Mouse (Mus musculus) spleen, adult 18-20 months (tissue): ENCODE results near the gene Usp2.
"Not testable (repeated sequence)": the region's sequence is repeated elsewhere in the genome, so short reads cannot be mapped to it uniquely, and the experiment has no call there.

Source experiments
- DNase-seq, 2 experiments: peaks; one replicate each; pipeline ENCODE4 v3.0.0; 2022; ENCODE audit warnings: mixed read lengths in 2 of 2

Gene Usp2

GRCm38 (mm10) chr9:44093612-44094503, 27.0 kb downstream of the Usp2 start:
- DNase-seq = peak; percentile 61 to 73

GRCm38 (mm10) chr9:44094737-44095136, 27.9 kb downstream of the Usp2 start:
- no peak for DNase-seq

- DNase-seq = no peak
Measured at GRCm38 (mm10) chr9:44095781-44096180, 29.0 kb downstream of the Usp2 start.

- DNase-seq = no peak
Measured at GRCm38 (mm10) chr9:44096536-44096935, 29.7 kb downstream of the Usp2 start.

- no peak for DNase-seq
Measured at GRCm38 (mm10) chr9:44101490-44101889, 34.7 kb downstream of the Usp2 start, which contains the start of gene Mfrp. Gene Mfrp, plus strand, starts transcription at chr9:44101729.

GRCm38 (mm10) chr9:44104881-44105280, 38.1 kb downstream of the Usp2 start:
- DNase-seq = no peak

GRCm38 (mm10) chr9:44105781-44106180, 39.0 kb downstream of the Usp2 start:
- DNase-seq = no peak

GRCm38 (mm10) chr9:44106182-44106581, 39.4 kb downstream of the Usp2 start:
- DNase-seq = no peak

GRCm38 (mm10) chr9:44106596-44106995, 39.8 kb downstream of the Usp2 start:
- DNase-seq = no peak

- DNase-seq = peak in 1 of 2 experiments; percentile 23
Measured at GRCm38 (mm10) chr9:44107110-44107509, 40.3 kb downstream of the Usp2 start, which contains the start of gene C1qtnf5. Gene C1qtnf5, plus strand, starts transcription at chr9:44107245.

- DNase-seq = no peak
Measured at GRCm38 (mm10) chr9:44107557-44108179, 40.8 kb downstream of the Usp2 start.

GRCm38 (mm10) chr9:44108269-44109055, 41.6 kb downstream of the Usp2 start:
- no peak for DNase-seq

- DNase-seq = peak in 1 of 2 experiments; percentile 72
Measured at GRCm38 (mm10) chr9:44109360-44110095, 42.7 kb downstream of the Usp2 start.

- not testable (repeated sequence) for DNase-seq
Measured at GRCm38 (mm10) chr9:44111909-44112308, 45.1 kb downstream of the Usp2 start.

- DNase-seq = peak; percentile 86 to 92
Measured at GRCm38 (mm10) chr9:44113105-44113789, 46.4 kb downstream of the Usp2 start, which contains the start of the genes Gm49380 and Rnf26. Gene Gm49380, minus strand, starts transcription at chr9:44113500. Gene Rnf26, minus strand, starts transcription at chr9:44113517.

GRCm38 (mm10) chr9:44114453-44114852, 47.6 kb downstream of the Usp2 start:
- no peak for DNase-seq

GRCm38 (mm10) chr9:44115599-44115998, 48.8 kb downstream of the Usp2 start:
- DNase-seq = no peak

GRCm38 (mm10) chr9:44116182-44116581, 49.4 kb downstream of the Usp2 start:
- DNase-seq = no peak

GRCm38 (mm10) chr9:44119011-44119410, 52.2 kb downstream of the Usp2 start:
- DNase-seq = peak in 1 of 2 experiments; percentile 58

- no peak for DNase-seq
Measured at GRCm38 (mm10) chr9:44119948-44120465, 53.2 kb downstream of the Usp2 start.

- DNase-seq = no peak
Measured at GRCm38 (mm10) chr9:44124317-44124716, 57.5 kb downstream of the Usp2 start.
